Mouse (Mus musculus) kidney, adult 2 months (tissue): ENCODE measurements around the gene Gal.

Experiments
- CTCF ChIP-seq: fragments of 200-500 bp; conservative IDR thresholded peaks from 2 replicates; pipeline ENCODE4 v1.5.1; 2011; ENCODE audit warnings: low read depth, mild to moderate bottlenecking, control low read depth, low read length, moderate library complexity, mixed read lengths; ENCODE audit not compliant: insufficient read depth, insufficient read length
- POLR2A ChIP-seq: fragments of 200-500 bp; IDR thresholded peaks from one replicate; pipeline ENCODE4 v1.6.1; 2011; ENCODE audit warnings: low read depth, low read length, control low read depth

DNA sequence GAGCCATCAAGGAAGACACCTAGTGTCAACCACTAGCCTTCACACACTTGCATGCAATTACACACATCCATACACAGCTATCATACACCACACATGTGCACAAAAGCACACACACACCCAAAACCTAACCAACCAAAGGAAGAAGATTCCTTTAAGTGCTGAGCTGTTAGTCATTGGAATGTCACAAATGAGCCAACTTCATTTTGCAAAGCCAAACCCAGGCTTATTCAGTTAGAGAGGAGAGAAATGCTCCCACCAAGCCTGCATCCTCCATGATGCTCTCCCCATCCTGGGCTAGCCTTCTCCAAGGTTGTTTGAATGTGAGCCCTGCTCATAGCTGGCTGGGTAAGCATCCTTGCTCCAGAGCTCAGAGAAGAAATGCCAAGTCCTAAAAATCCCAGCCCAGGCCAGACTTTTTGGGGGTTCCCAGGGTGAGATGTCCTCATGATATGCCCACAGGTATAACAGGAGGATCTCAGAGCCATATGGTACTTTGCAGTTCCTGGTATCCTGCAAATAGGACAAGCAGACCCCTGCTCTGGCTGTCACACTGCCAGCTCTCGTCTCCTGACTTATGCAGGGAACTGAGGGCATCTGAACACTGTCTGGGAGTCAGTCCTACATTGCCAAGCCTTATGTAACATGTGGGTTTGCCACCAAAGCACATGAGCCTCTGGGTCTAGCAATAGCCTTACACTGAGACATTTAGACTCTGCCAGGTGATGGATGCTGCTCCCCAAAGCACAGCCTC is 8.6 kb downstream of the Gal start:
- TF ChIP-seq POLR2A (no peak), CTCF (no peak)
